Mouse (Mus musculus) heart, embryonic 15.5 days (tissue): Measurements from ENCODE around the gene 1190002N15Rik. TPM values are rescaled to one million over a fixed set of nuclear protein-coding genes. Genes with fewer than 3 reads are reported as not detected.

ENCODE experiments used
- ATAC-seq: fragments of 200-750 bp; cut with Nextera tagmentation; replicated peaks from 2 replicates; pipeline ENCODE4 v1.8.0; 2017; ENCODE audit warnings: low read depth, moderate TSS enrichment; ENCODE audit not compliant: insufficient number of reproducible peaks, insufficient read depth, low FRiP score
- H3K27ac ChIP-seq: fragments of 300-500 bp; sonication (generic); 2 replicates; pipeline ENCODE4 v1.5.1; 2015; ENCODE audit warnings: mild to moderate bottlenecking, inconsistent platforms
- H3K27me3 ChIP-seq: fragments of 300-500 bp; sonication (generic); 2 replicates; pipeline ENCODE4 v1.6.1; 2015; ENCODE audit warnings: inconsistent platforms
- H3K36me3 ChIP-seq: fragments of 300-500 bp; sonication (generic); 2 replicates; pipeline ENCODE4 v1.6.1; 2015; ENCODE audit warnings: mild to moderate bottlenecking, inconsistent platforms
- H3K4me1 ChIP-seq: fragments of 300-500 bp; sonication (generic); replicated peaks from 2 replicates; pipeline ENCODE4 v1.6.1; 2015; ENCODE audit warnings: inconsistent platforms
- H3K4me2 ChIP-seq: fragments of 300-500 bp; sonication (generic); 2 replicates; pipeline ENCODE4 v1.6.1; 2015; ENCODE audit warnings: inconsistent platforms, mild to moderate bottlenecking, moderate library complexity
- H3K4me3 ChIP-seq: fragments of 300-500 bp; sonication (generic); 2 replicates; pipeline ENCODE4 v1.5.1; 2015; ENCODE audit warnings: mild to moderate bottlenecking, inconsistent platforms
- H3K9ac ChIP-seq: fragments of 300-500 bp; sonication (generic); 2 replicates; pipeline ENCODE4 v1.6.1; 2015; ENCODE audit warnings: mild to moderate bottlenecking, inconsistent platforms
- H3K9me3 ChIP-seq: fragments of 300-500 bp; sonication (generic); replicated peaks from 2 replicates; pipeline ENCODE4 v1.6.1; 2016; ENCODE audit warnings: inconsistent platforms
- WGBS: fragments of 180-500 bp; shearing (Covaris S2); methylation state at CpG from one replicate; pipeline ENCODE4 v1.1.7; 2015; ENCODE audit warnings: mixed read lengths; 5-methylcytosine and 5-hydroxymethylcytosine counted together
- polyA plus RNA-seq: library from polyadenylated mRNA; unstranded; fragments of >200 nt; fragmentation: Nextera tagmentation; extraction: Ambion mirVana; gene quantifications from 2 replicates; pipeline ENCODE4 v1.2.1, GENCODE M21; 2015

The 1190002N15Rik gene
- polyA plus RNA-seq, 1 experiment from 2014 or later = 30.4 TPM

GRCm38 (mm10) chr9:94478954-94479353 is 58.9 kb downstream of the 1190002N15Rik start:
- no peaks in the 10 kb centered on the region for H3K9me3 ChIP-seq
- no peaks in the 10 kb centered on the region for H3K36me3 ChIP-seq
- ATAC-seq = no peak
- WGBS = 63% methylated on average over 6 of the region's 6 CpGs
- no peak overlapping the region for H3K4me2 ChIP-seq
- peaks cover 9% of the 10 kb centered on the region for H3K4me1 ChIP-seq
- no peak overlapping the region for H3K9ac ChIP-seq
- H3K4me3 ChIP-seq = no peak overlapping the region
- no peak overlapping the region for H3K27ac ChIP-seq
- no peaks in the 10 kb centered on the region for H3K27me3 ChIP-seq

- Histone ChIP-seq H3K4me1 (no peaks in the 10 kb centered on the region), H3K4me2 (no peak overlapping the region), H3K36me3 (no peaks in the 10 kb centered on the region), H3K27ac (no peak overlapping the region), H3K9me3 (no peaks in the 10 kb centered on the region), H3K27me3 (no peaks in the 10 kb centered on the region), H3K4me3 (no peak overlapping the region), H3K9ac (no peak overlapping the region)
- 85% methylated on average over 1 of the region's 1 CpGs for WGBS
- ATAC-seq = no peak
These were observed 61.9 kb downstream of the 1190002N15Rik start for GRCm38 (mm10) chr9:94475973-94476372.

DNA sequence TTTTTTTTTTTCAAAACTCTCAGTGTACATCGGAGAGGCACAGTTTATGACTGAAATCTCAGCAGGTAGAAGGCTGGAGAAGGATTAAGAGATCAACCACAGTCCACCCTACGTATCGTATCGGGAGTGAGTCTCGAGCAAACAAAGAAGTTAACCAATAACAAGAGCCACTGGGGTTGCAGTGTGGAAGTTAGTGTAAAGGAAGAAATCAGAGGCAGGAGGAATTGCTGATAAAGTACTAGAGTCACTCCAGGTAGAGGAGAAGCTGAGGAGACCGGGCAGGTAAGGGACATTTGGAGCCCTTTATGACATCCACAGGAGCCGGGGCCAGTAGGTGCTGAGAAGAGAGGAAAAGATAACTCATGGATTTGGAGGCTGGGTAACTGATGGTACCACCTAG is 64.0 kb downstream of the 1190002N15Rik start:
- ATAC-seq = no peak
- WGBS = 83% methylated on average over 7 of the region's 7 CpGs
- Histone ChIP-seq H3K27me3 (no peaks in the 10 kb centered on the region), H3K4me2 (no peak overlapping the region), H3K27ac (no peak overlapping the region), H3K9ac (no peak overlapping the region), H3K4me3 (no peak overlapping the region), H3K36me3 (no peaks in the 10 kb centered on the region), H3K9me3 (no peaks in the 10 kb centered on the region), H3K4me1 (no peaks in the 10 kb centered on the region)

DNA sequence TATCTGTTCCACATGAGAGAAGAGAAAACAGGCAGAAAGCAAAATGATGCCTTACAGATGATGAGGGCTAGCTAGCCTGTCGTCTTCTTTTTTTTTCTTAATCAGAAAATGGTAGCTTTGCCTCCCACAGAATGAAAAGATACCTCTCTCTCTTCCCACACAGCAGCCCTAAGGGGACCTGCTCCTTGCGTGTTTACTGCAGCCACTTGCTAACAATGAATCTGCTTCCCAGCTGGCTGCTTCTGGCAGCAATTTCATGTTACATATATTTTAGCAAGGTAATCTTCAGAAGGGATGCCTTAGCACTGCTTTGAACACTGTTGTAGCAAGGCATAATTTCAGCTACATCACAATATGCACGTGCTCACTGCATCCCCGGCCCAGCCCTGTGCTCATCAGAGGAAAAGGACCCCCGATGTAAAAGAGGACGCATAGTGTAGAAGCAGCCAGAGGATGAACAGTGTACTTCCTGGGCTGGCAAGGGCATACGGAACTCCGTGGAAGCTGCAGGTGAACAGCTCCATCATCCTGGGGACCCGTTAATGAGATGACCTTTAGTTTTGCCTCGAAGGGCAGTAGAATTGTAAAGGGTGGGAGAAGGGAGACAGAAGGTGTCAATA is 64.8 kb downstream of the 1190002N15Rik start:
- WGBS = 66% methylated on average over 10 of the region's 10 CpGs
- H3K27ac ChIP-seq = no peak overlapping the region
- H3K9me3 ChIP-seq = no peaks in the 10 kb centered on the region
- ATAC-seq = no peak
- no peaks in the 10 kb centered on the region for H3K4me1 ChIP-seq
- H3K4me2 ChIP-seq = no peak overlapping the region
- no peak overlapping the region for H3K4me3 ChIP-seq
- no peaks in the 10 kb centered on the region for H3K27me3 ChIP-seq
- H3K36me3 ChIP-seq = no peaks in the 10 kb centered on the region
- H3K9ac ChIP-seq = no peak overlapping the region

DNA sequence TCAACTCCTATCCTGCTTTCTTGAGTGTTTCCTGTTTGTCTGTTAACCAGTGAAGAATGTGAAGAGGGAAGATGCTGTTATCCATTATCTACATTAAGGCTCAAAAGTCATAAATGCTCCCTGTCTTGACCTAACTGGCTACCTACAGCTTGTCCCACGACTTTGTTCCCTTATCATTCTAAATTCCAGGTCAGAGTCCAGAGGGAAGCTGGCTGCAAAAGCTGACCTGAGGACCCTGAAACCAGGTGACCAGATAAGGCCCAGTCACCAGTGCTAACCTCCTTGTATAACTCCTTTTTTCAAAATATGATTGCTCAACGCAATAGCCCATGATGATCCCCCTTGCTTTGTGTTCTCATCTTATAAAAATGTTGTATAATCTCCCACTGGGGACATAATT is 66.4 kb downstream of the 1190002N15Rik start:
- Histone ChIP-seq H3K27ac (no peak overlapping the region), H3K4me3 (no peak overlapping the region), H3K4me1 (no peaks in the 10 kb centered on the region), H3K9ac (no peak overlapping the region), H3K9me3 (no peaks in the 10 kb centered on the region), H3K36me3 (no peaks in the 10 kb centered on the region), H3K27me3 (no peaks in the 10 kb centered on the region), H3K4me2 (no peak overlapping the region)
- ATAC-seq = no peak
- 45% methylated on average over 2 of the region's 2 CpGs for WGBS

Other genes with a start within 250 kb of the 1190002N15Rik start
- gene Slc9a9, start 131.8 kb upstream of the 1190002N15Rik start, polyA plus RNA-seq = 3.5 and 4.8 TPM in 2 replicates